Mouse (Mus musculus) neural tube, embryonic 15.5 days (tissue): ENCODE results near the gene Crls1. TPM values are rescaled to one million over a fixed set of nuclear protein-coding genes. Genes with fewer than 3 reads are reported as not detected.

Source experiments
- ATAC-seq: fragments of 200-750 bp; cut with Nextera tagmentation; 2 replicates; pipeline ENCODE4 v1.8.0; 2017; ENCODE audit warnings: mild to moderate bottlenecking, moderate TSS enrichment, moderate library complexity; ENCODE audit not compliant: low FRiP score
- H3K27ac ChIP-seq: fragments of 300-500 bp; sonication (generic); replicated peaks from 2 replicates; pipeline ENCODE4 v1.5.1; 2015; ENCODE audit warnings: mild to moderate bottlenecking, inconsistent platforms
- H3K27me3 ChIP-seq: fragments of 300-500 bp; sonication (generic); replicated peaks from 2 replicates; pipeline ENCODE4 v1.6.1; 2015; ENCODE audit warnings: inconsistent platforms
- H3K36me3 ChIP-seq: fragments of 300-500 bp; sonication (generic); 2 replicates; pipeline ENCODE4 v1.6.1; 2015; ENCODE audit warnings: inconsistent platforms
- H3K4me1 ChIP-seq: fragments of 300-500 bp; sonication (generic); 2 replicates; pipeline ENCODE4 v1.6.1; 2015; ENCODE audit warnings: inconsistent platforms
- H3K4me2 ChIP-seq: fragments of 300-500 bp; sonication (generic); 2 replicates; pipeline ENCODE4 v1.6.1; 2015; ENCODE audit warnings: inconsistent platforms, mild to moderate bottlenecking, moderate library complexity
- H3K4me3 ChIP-seq: fragments of 300-500 bp; sonication (generic); replicated peaks from 2 replicates; pipeline ENCODE4 v1.5.1; 2015; ENCODE audit warnings: mild to moderate bottlenecking, inconsistent platforms
- H3K9ac ChIP-seq: fragments of 300-500 bp; sonication (generic); replicated peaks from 2 replicates; pipeline ENCODE4 v1.6.1; 2015; ENCODE audit warnings: mild to moderate bottlenecking, inconsistent platforms
- H3K9me3 ChIP-seq: fragments of 300-500 bp; sonication (generic); replicated peaks from 2 replicates; pipeline ENCODE4 v1.6.1; 2016; ENCODE audit warnings: inconsistent platforms
- WGBS: fragments of 180-500 bp; shearing (Covaris S2); methylation state at CpG from one replicate; pipeline ENCODE4 v1.1.7; 2015; ENCODE audit warnings: mixed read lengths; 5-methylcytosine and 5-hydroxymethylcytosine counted together
- polyA plus RNA-seq: library from polyadenylated mRNA; unstranded; fragments of >200 nt; fragmentation: Nextera tagmentation; extraction: Ambion mirVana; gene quantifications from 2 replicates; pipeline ENCODE4 v1.2.1, GENCODE M21; 2015

Crls1 gene
- polyA plus RNA-seq, 1 experiment from 2014 or later = 19.4 TPM

GRCm38 (mm10) chr2:132893826-132894225 lies 47.4 kb downstream of the Crls1 start:
- 83% methylated on average over 5 of the region's 5 CpGs for WGBS
- no peak for ATAC-seq
- H3K9ac ChIP-seq = no peak overlapping the region
- H3K9me3 ChIP-seq = no peaks in the 10 kb centered on the region
- no peak overlapping the region for H3K4me3 ChIP-seq
- H3K27me3 ChIP-seq = no peaks in the 10 kb centered on the region
- H3K4me1 ChIP-seq = no peaks in the 10 kb centered on the region
- H3K4me2 ChIP-seq = no peak overlapping the region
- H3K36me3 ChIP-seq = no peaks in the 10 kb centered on the region
- no peak overlapping the region for H3K27ac ChIP-seq

DNA sequence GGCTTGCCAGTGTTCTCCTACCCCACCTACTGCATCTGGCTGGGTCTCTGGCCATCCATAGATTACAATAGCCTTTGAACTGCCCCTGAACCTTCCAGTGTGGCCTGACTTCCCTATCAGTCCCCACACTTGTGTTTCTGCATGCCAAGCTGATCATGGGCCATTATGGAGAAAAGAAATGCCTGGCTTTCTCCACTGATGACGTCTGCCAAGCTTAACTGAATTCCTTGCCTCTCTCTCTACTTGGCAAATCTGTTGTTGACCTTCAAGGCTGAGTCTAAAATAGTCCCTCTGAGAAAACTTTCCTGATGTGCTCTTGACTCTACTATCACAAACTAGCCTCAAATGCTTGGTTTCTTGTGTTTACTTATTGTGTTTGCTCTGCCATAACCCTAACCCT lies 51.7 kb downstream of the Crls1 start:
- Histone ChIP-seq H3K4me2 (no peak overlapping the region), H3K9ac (no peak overlapping the region), H3K4me1 (no peaks in the 10 kb centered on the region), H3K4me3 (no peak overlapping the region), H3K27me3 (no peaks in the 10 kb centered on the region), H3K9me3 (no peaks in the 10 kb centered on the region), H3K36me3 (no peaks in the 10 kb centered on the region), H3K27ac (no peak overlapping the region)
- ATAC-seq = no peak
- WGBS = 69% methylated on average over 1 of the region's 1 CpGs

GRCm38 (mm10) chr2:132900596-132900995 lies 54.1 kb downstream of the Crls1 start:
- Histone ChIP-seq H3K4me3 (no peak overlapping the region), H3K4me2 (no peak overlapping the region), H3K4me1 (no peaks in the 10 kb centered on the region), H3K36me3 (no peaks in the 10 kb centered on the region), H3K9ac (no peak overlapping the region), H3K27ac (no peak overlapping the region), H3K9me3 (no peaks in the 10 kb centered on the region), H3K27me3 (no peaks in the 10 kb centered on the region)
- 77% methylated on average over 1 of the region's 1 CpGs for WGBS
- ATAC-seq = no peak

DNA sequence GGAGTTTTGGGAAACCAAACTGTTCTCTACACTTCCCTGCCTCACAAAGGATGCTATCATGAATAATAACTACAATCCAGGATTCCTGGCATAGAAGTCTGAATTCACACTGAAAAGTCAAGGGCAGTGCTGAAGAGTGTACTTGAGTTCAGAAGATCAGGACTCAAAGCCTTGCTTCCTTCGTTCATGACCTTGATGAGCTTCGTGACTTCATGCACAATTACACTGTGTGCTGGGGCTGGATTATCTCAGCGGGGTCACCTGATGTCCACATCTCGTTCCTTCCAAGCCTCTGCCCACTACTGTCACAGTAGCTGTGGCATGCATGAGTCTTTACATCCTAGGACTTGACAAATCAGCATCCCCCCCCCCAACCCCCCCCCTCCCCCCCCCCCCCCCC lies 55.2 kb downstream of the Crls1 start:
- H3K9me3 ChIP-seq = no peaks in the 10 kb centered on the region
- no peaks in the 10 kb centered on the region for H3K4me1 ChIP-seq
- no peak for ATAC-seq
- H3K27ac ChIP-seq = no peak overlapping the region
- no peak overlapping the region for H3K9ac ChIP-seq
- H3K36me3 ChIP-seq = no peaks in the 10 kb centered on the region
- no peaks in the 10 kb centered on the region for H3K27me3 ChIP-seq
- H3K4me2 ChIP-seq = no peak overlapping the region
- no peak overlapping the region for H3K4me3 ChIP-seq
- 71% methylated on average over 4 of the region's 4 CpGs for WGBS

DNA sequence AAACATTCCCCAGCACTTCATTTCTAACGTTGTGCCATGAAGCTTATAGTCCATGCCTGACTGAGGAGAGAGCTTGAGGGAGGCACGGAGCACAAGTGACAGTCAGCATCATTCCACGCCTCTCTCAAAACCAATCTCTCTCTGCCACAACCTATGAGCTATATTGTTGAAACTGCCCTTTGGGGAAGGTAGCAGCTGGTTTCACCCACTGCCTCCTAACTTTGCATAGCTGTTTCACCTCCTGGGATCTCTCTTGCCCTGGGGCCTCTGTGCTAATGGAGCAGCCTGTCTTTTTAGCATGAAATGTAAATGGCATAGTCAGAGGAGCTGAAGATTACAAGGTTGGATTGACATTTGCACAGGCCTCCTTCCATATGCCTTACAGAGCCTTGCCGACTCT lies 55.6 kb downstream of the Crls1 start:
- WGBS = 45% methylated on average over 4 of the region's 4 CpGs
- no peaks in the 10 kb centered on the region for H3K27me3 ChIP-seq
- no peak for ATAC-seq

GRCm38 (mm10) chr2:132903498-132903897 lies 57.0 kb downstream of the Crls1 start:
- Histone ChIP-seq H3K4me3 (no peak overlapping the region), H3K9ac (no peak overlapping the region), H3K4me2 (no peak overlapping the region), H3K27me3 (no peaks in the 10 kb centered on the region), H3K9me3 (no peaks in the 10 kb centered on the region), H3K27ac (no peak overlapping the region), H3K4me1 (no peaks in the 10 kb centered on the region), H3K36me3 (no peaks in the 10 kb centered on the region)
- 0 out of 2 replicates have a peak, but pooled peaks have one; percentile 41 for ATAC-seq
- 38% methylated on average over 3 of the region's 3 CpGs for WGBS

More for the DNA sequence above, 55.6 kb downstream of the Crls1 start:
- no peak overlapping the region for H3K4me2 ChIP-seq
- no peak overlapping the region for H3K27ac ChIP-seq
- no peaks in the 10 kb centered on the region for H3K9me3 ChIP-seq
- no peak overlapping the region for H3K4me3 ChIP-seq
- no peaks in the 10 kb centered on the region for H3K36me3 ChIP-seq
- no peaks in the 10 kb centered on the region for H3K4me1 ChIP-seq
- no peak overlapping the region for H3K9ac ChIP-seq

- 78% methylated on average over 2 of the region's 2 CpGs for WGBS
- H3K4me2 ChIP-seq = no peak overlapping the region
- no peaks in the 10 kb centered on the region for H3K4me1 ChIP-seq
- H3K9me3 ChIP-seq = no peaks in the 10 kb centered on the region
- H3K27ac ChIP-seq = no peak overlapping the region
- no peaks in the 10 kb centered on the region for H3K36me3 ChIP-seq
- H3K4me3 ChIP-seq = no peak overlapping the region
- no peak overlapping the region for H3K9ac ChIP-seq
- H3K27me3 ChIP-seq = no peaks in the 10 kb centered on the region
- ATAC-seq = no peak
These were observed 58.5 kb downstream of the Crls1 start for GRCm38 (mm10) chr2:132904961-132905360.

GRCm38 (mm10) chr2:132906763-132907162 lies 60.3 kb downstream of the Crls1 start:
- 29% methylated on average over 8 of the region's 8 CpGs for WGBS
- H3K9me3 ChIP-seq = no peaks in the 10 kb centered on the region
- H3K4me2 ChIP-seq = no peak overlapping the region
- H3K36me3 ChIP-seq = no peaks in the 10 kb centered on the region
- H3K9ac ChIP-seq = no peak overlapping the region
- H3K27ac ChIP-seq = no peak overlapping the region
- H3K4me1 ChIP-seq = no peaks in the 10 kb centered on the region
- no peak for ATAC-seq
- no peaks in the 10 kb centered on the region for H3K27me3 ChIP-seq
- H3K4me3 ChIP-seq = no peak overlapping the region

DNA sequence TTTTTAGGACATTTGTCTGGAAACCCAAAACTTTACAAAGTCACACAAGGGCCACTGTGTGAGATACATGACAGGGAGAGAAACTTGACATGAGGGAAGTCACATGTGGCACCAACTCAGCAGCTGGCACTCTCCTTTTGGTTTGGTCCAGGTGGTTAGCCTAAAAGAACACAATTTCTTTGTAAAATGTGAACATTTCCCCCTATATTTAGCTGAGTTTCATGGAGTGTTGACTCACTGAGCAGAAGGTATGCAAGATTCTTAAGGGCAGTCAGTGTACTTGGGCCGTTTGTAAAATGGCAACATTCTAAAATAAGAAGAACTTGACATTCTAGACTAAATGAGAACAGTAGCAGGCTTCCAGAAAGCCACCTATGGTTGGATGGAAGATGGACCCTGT lies 68.3 kb downstream of the Crls1 start:
- no peaks in the 10 kb centered on the region for H3K27me3 ChIP-seq
- no peak overlapping the region for H3K4me3 ChIP-seq
- H3K36me3 ChIP-seq = no peaks in the 10 kb centered on the region
- 83% methylated on average over 1 of the region's 1 CpGs for WGBS
- no peak overlapping the region for H3K27ac ChIP-seq
- no peak for ATAC-seq
- no peaks in the 10 kb centered on the region for H3K4me1 ChIP-seq
- H3K9ac ChIP-seq = no peak overlapping the region
- no peaks in the 10 kb centered on the region for H3K9me3 ChIP-seq
- H3K4me2 ChIP-seq = no peak overlapping the region

Other genes starting within 250 kb of the Crls1 start
- gene Shld1, start 159.7 kb upstream of the Crls1 start, polyA plus RNA-seq = 20.7 and 23.3 TPM in 2 replicates
- gene Chgb, start 65.4 kb upstream of the Crls1 start, polyA plus RNA-seq = 97.7 and 109 TPM in 2 replicates
- gene Trmt6, start 30.6 kb upstream of the Crls1 start, polyA plus RNA-seq = 19.4 and 20.9 TPM in 2 replicates
- gene Mcm8, start 30.5 kb upstream of the Crls1 start, polyA plus RNA-seq = 5.2 and 6.4 TPM in 2 replicates
- 1.2 and 2.6 TPM in 2 replicates for gene Lrrn4, start 34.2 kb downstream of the Crls1 start, polyA plus RNA-seq
- gene Fermt1, start 99.2 kb downstream of the Crls1 start, polyA plus RNA-seq = 11.7 TPM in 1 of 2 replicates, not detected in the other